Mouse (Mus musculus) liver, embryonic 14.5 days (tissue): ENCODE measurements at regions not wholly inside any gene's neighbourhood (a gene's known extent, or its start where the extent isn't known, plus 50 kb on each side); places are given as distances from the start of the nearest gene placed in this dataset.

Experiments used
- ATAC-seq: fragments of 200-750 bp; cut with Nextera tagmentation; 2 replicates; pipeline ENCODE4 v1.8.0; 2017; ENCODE audit warnings: moderate number of reproducible peaks, mild to moderate bottlenecking, moderate library complexity; ENCODE audit not compliant: insufficient read depth
- DNase-seq, 3 experiments: peaks; one replicate each; pipeline ENCODE4 v3.0.0-alpha.2; 2012 to 2013; ENCODE audit warnings: low read depth in 3 of 3, low spot score in 3 of 3
- H3K27ac ChIP-seq: fragments of 300-500 bp; sonication (generic); 2 replicates; pipeline ENCODE4 v1.5.1; 2014; ENCODE audit warnings: moderate library complexity, mild to moderate bottlenecking, control low read depth, inconsistent platforms
- H3K27me3 ChIP-seq: fragments of 300-500 bp; sonication (generic); 2 replicates; pipeline ENCODE4 v1.6.1; 2014; ENCODE audit warnings: mild to moderate bottlenecking, low read length, moderate library complexity; ENCODE audit not compliant: control insufficient read depth, insufficient read depth
- H3K36me3 ChIP-seq: fragments of 300-500 bp; sonication (generic); replicated peaks from 2 replicates; pipeline ENCODE4 v1.6.1; 2014; ENCODE audit warnings: low read depth; ENCODE audit not compliant: control insufficient read depth, insufficient read depth
- H3K4me1 ChIP-seq, 2 experiments: fragments of 200-500 bp in 1 of 2; fragments of 300-500 bp in 1 of 2; sonication (generic) in 1 of 2; replicated peaks; 2 replicates each; pipeline ENCODE4 v1.6.1; 2012 to 2014; ENCODE audit warnings: antibody characterized with exemption in 1 of 2, inconsistent platforms in 1 of 2, low read length in 1 of 2; ENCODE audit not compliant: control insufficient read depth in 2 of 2, insufficient read depth in 2 of 2
- H3K4me2 ChIP-seq: fragments of 300-500 bp; sonication (generic); 2 replicates; pipeline ENCODE4 v1.6.1; 2014; ENCODE audit warnings: low read depth, mild to moderate bottlenecking, control low read depth, moderate library complexity
- H3K4me3 ChIP-seq, 2 experiments: fragments of 200-500 bp in 1 of 2; fragments of 300-500 bp in 1 of 2; sonication (generic) in 1 of 2; 2 replicates each; pipeline ENCODE4 v1.5.1; 2012 to 2014; ENCODE audit warnings: low read depth in 2 of 2, low read length in 2 of 2, mild to moderate bottlenecking in 2 of 2, control low read depth in 1 of 2, inconsistent platforms in 1 of 2, moderate library complexity in 1 of 2; ENCODE audit not compliant: insufficient read depth in 1 of 2
- H3K9ac ChIP-seq: fragments of 300-500 bp; sonication (generic); replicated peaks from 2 replicates; pipeline ENCODE4 v1.6.1; 2014; ENCODE audit warnings: mild to moderate bottlenecking, control low read depth, moderate library complexity
- H3K9me3 ChIP-seq: fragments of 300-500 bp; sonication (generic); 2 replicates; pipeline ENCODE4 v1.6.1; 2016; ENCODE audit warnings: low read length, mixed read lengths; ENCODE audit not compliant: control insufficient read depth
- CTCF ChIP-seq: IDR thresholded peaks from 2 replicates; pipeline ENCODE4 v1.5.1; 2016; ENCODE audit warnings: antibody characterized with exemption, low read depth, control low read depth
- EP300 ChIP-seq: IDR thresholded peaks from 2 replicates; pipeline ENCODE4 v1.6.1; 2016; ENCODE audit warnings: antibody characterized with exemption, low read depth
- WGBS: fragments of 180-500 bp; shearing (Covaris S2); extraction: QIAGEN DNeasy Blood & Tissue Kit; methylation state at CpG from one replicate; pipeline ENCODE4 v1.1.7; 2014; ENCODE audit not compliant: insufficient replicate concordance; 5-methylcytosine and 5-hydroxymethylcytosine counted together

GRCm38 (mm10) chr5:39557376-39558001 is 197.8 kb downstream of the Hs3st1 start:
- WGBS: 38% methylated on average over 4 of the region's 4 CpGs
- DNase-seq (no peak), ATAC-seq (no peak)
- Histone ChIP-seq H3K36me3 (no peaks in the 10 kb centered on the region), H3K4me3 (no peak overlapping the region), H3K4me2 (no peak overlapping the region), H3K9me3 (no peaks in the 10 kb centered on the region), H3K4me1 (no peaks in the 10 kb centered on the region), H3K9ac (no peak overlapping the region), H3K27me3 (no peaks in the 10 kb centered on the region), H3K27ac (no peak overlapping the region)
- no peak for TF ChIP-seq EP300
- TF ChIP-seq CTCF: no peak

- WGBS: 42% methylated on average over 2 of the region's 2 CpGs
- H3K27me3 ChIP-seq: no peaks in the 10 kb centered on the region
- DNase-seq (no peak), ATAC-seq (no peak)
- TF ChIP-seq CTCF (no peak), EP300 (no peak)
- no peak overlapping the region for H3K9ac ChIP-seq
- H3K4me2 ChIP-seq: no peak overlapping the region
- no peaks in the 10 kb centered on the region for H3K36me3 ChIP-seq
- H3K4me1 ChIP-seq: no peaks in the 10 kb centered on the region
- H3K4me3 ChIP-seq: no peak overlapping the region
- H3K9me3 ChIP-seq: no peaks in the 10 kb centered on the region
- H3K27ac ChIP-seq: no peak overlapping the region
Measured at GRCm38 (mm10) chr5:39537044-39537443, 218.2 kb downstream of the Hs3st1 start.

GRCm38 (mm10) chr5:39536351-39536750 is 218.9 kb downstream of the Hs3st1 start:
- ATAC-seq (no peak), DNase-seq (no peak)
- Histone ChIP-seq H3K36me3 (no peaks in the 10 kb centered on the region), H3K27me3 (no peaks in the 10 kb centered on the region), H3K9me3 (no peaks in the 10 kb centered on the region), H3K27ac (no peak overlapping the region), H3K4me2 (no peak overlapping the region), H3K9ac (no peak overlapping the region), H3K4me3 (no peak overlapping the region), H3K4me1 (no peaks in the 10 kb centered on the region)
- 51% methylated on average over 2 of the region's 2 CpGs for WGBS
- TF ChIP-seq EP300: no peak
- TF ChIP-seq CTCF: no peak

- Histone ChIP-seq H3K4me1 (no peaks in the 10 kb centered on the region), H3K27ac (no peak overlapping the region), H3K4me2 (no peak overlapping the region), H3K36me3 (no peaks in the 10 kb centered on the region), H3K27me3 (no peaks in the 10 kb centered on the region), H3K9ac (no peak overlapping the region), H3K4me3 (no peak overlapping the region), H3K9me3 (no peaks in the 10 kb centered on the region)
- ATAC-seq (no peak), DNase-seq (no peak)
- 67% methylated on average over 1 of the region's 1 CpGs for WGBS
- no peak for TF ChIP-seq CTCF
- TF ChIP-seq EP300: no peak
Measured at GRCm38 (mm10) chr5:39510246-39510645, 245.0 kb downstream of the Hs3st1 start.

GRCm38 (mm10) chr5:39482756-39483155 is 272.5 kb downstream of the Hs3st1 start:
- DNase-seq (no peak), ATAC-seq (no peak)
- no peak for TF ChIP-seq EP300
- Histone ChIP-seq H3K4me3 (no peak overlapping the region), H3K27ac (no peak overlapping the region), H3K9me3 (no peaks in the 10 kb centered on the region), H3K27me3 (no peaks in the 10 kb centered on the region), H3K4me1 (no peaks in the 10 kb centered on the region), H3K4me2 (no peak overlapping the region), H3K9ac (no peak overlapping the region), H3K36me3 (no peaks in the 10 kb centered on the region)
- 46% methylated on average over 5 of the region's 5 CpGs for WGBS

GRCm38 (mm10) chr5:39458116-39458525 is 297.2 kb downstream of the Hs3st1 start:
- no peaks in the 10 kb centered on the region for H3K4me1 ChIP-seq
- no peak overlapping the region for H3K4me2 ChIP-seq
- H3K9ac ChIP-seq: no peak overlapping the region
- WGBS: 43% methylated on average over 2 of the region's 2 CpGs
- H3K27me3 ChIP-seq: no peaks in the 10 kb centered on the region
- no peak for ATAC-seq
- no peaks in the 10 kb centered on the region for H3K9me3 ChIP-seq
- no peak overlapping the region for H3K4me3 ChIP-seq
- TF ChIP-seq EP300 (no peak), CTCF (no peak)
- DNase-seq: no peak
- H3K27ac ChIP-seq: no peak overlapping the region
- H3K36me3 ChIP-seq: no peaks in the 10 kb centered on the region
